Mouse (Mus musculus) NIH3T3 (cell line): ENCODE data around the gene Adam12.
A peak's percentile ranks its signal among the peaks of the same experiment; 100 is the strongest.

Experiments
- DNase-seq: peaks from one replicate; pipeline ENCODE4 v3.0.0-alpha.2; 2012; ENCODE audit warnings: low read depth

Adam12 gene

GRCm38 (mm10) chr7:133872701-133873100 lies 359.2 kb downstream of the Adam12 start:
- DNase-seq, result no peak

- no peak for DNase-seq
Observed at GRCm38 (mm10) chr7:133870265-133870664, 361.7 kb downstream of the Adam12 start.

- no peak for DNase-seq
Observed at GRCm38 (mm10) chr7:133863684-133864083, 368.3 kb downstream of the Adam12 start.

GRCm38 (mm10) chr7:133863151-133863550 lies 368.8 kb downstream of the Adam12 start:
- DNase-seq, result no peak

- no peak for DNase-seq
Observed at GRCm38 (mm10) chr7:133862723-133863122, 369.2 kb downstream of the Adam12 start.

GRCm38 (mm10) chr7:133862233-133862632 lies 369.7 kb downstream of the Adam12 start:
- DNase-seq, result no peak

GRCm38 (mm10) chr7:133859548-133859947 lies 372.4 kb downstream of the Adam12 start:
- DNase-seq, result no peak

GRCm38 (mm10) chr7:133858506-133858905 lies 373.4 kb downstream of the Adam12 start:
- no peak for DNase-seq

GRCm38 (mm10) chr7:133856278-133856677 lies 375.7 kb downstream of the Adam12 start:
- DNase-seq, result peak; percentile 89

- DNase-seq, result peak; percentile 33
Observed at GRCm38 (mm10) chr7:133850735-133851134, 381.2 kb downstream of the Adam12 start.

GRCm38 (mm10) chr7:133848180-133848579 lies 383.8 kb downstream of the Adam12 start:
- no peak for DNase-seq

- DNase-seq, result no peak
Observed at GRCm38 (mm10) chr7:133847175-133847574, 384.8 kb downstream of the Adam12 start.

- no peak for DNase-seq
Observed at GRCm38 (mm10) chr7:133842079-133842478, 389.9 kb downstream of the Adam12 start.

- no peak for DNase-seq
Observed at GRCm38 (mm10) chr7:133839546-133839945, 392.4 kb downstream of the Adam12 start.
